Mouse (Mus musculus) neural tube, embryonic 12.5 days (tissue): ENCODE measurements around the gene Glb1. TPM values are rescaled to one million over a fixed set of nuclear protein-coding genes. Genes with fewer than 3 reads are reported as not detected.
A peak's percentile ranks its signal among the peaks of the same experiment; 100 is the strongest.

ENCODE experiments used
- ATAC-seq: fragments of 200-750 bp; cut with Nextera tagmentation; 2 replicates; pipeline ENCODE4 v1.8.0; 2017; ENCODE audit warnings: low read depth, mild to moderate bottlenecking, moderate TSS enrichment, moderate library complexity; ENCODE audit not compliant: low FRiP score
- H3K27ac ChIP-seq: fragments of 300-500 bp; sonication (generic); 2 replicates; pipeline ENCODE4 v1.5.1; 2016
- H3K27me3 ChIP-seq: fragments of 300-500 bp; sonication (generic); replicated peaks from 2 replicates; pipeline ENCODE4 v1.6.1; 2016; ENCODE audit warnings: mild to moderate bottlenecking
- H3K36me3 ChIP-seq: fragments of 300-500 bp; sonication (generic); 2 replicates; pipeline ENCODE4 v1.6.1; 2016; ENCODE audit warnings: mild to moderate bottlenecking
- H3K4me1 ChIP-seq: fragments of 300-500 bp; sonication (generic); 2 replicates; pipeline ENCODE4 v1.6.1; 2016
- H3K4me2 ChIP-seq: fragments of 300-500 bp; sonication (generic); replicated peaks from 2 replicates; pipeline ENCODE4 v1.6.1; 2016; ENCODE audit warnings: mild to moderate bottlenecking
- H3K4me3 ChIP-seq: fragments of 300-500 bp; sonication (generic); 2 replicates; pipeline ENCODE4 v1.5.1; 2016
- H3K9ac ChIP-seq: fragments of 300-500 bp; sonication (generic); 2 replicates; pipeline ENCODE4 v1.6.1; 2016; ENCODE audit warnings: mild to moderate bottlenecking
- H3K9me3 ChIP-seq: fragments of 300-500 bp; sonication (generic); 2 replicates; pipeline ENCODE4 v1.6.1; 2016; ENCODE audit warnings: mild to moderate bottlenecking
- WGBS: fragments of 180-500 bp; shearing (Covaris S2); methylation state at CpG from one replicate; pipeline ENCODE4 v1.1.7; 2016; 5-methylcytosine and 5-hydroxymethylcytosine counted together
- polyA plus RNA-seq: library from polyadenylated mRNA; unstranded; fragments of >200 nt; fragmentation: Nextera tagmentation; extraction: Ambion mirVana; gene quantifications from 2 replicates; pipeline ENCODE4 v1.2.1, GENCODE M21; 2016

The Glb1 gene
- polyA plus RNA-seq, 1 experiment from 2014 or later = 24.5 TPM

- Histone ChIP-seq H3K4me2 (peak overlapping the region; percentile 78), H3K9me3 (no peaks in the 10 kb centered on the region), H3K27ac (peak overlapping the region; percentile 69; the same call in 1 of the 2 replicates), H3K9ac (peak overlapping the region; percentile 83), H3K4me3 (peak overlapping the region; percentile 74), H3K4me1 (peaks cover 10% of the 10 kb centered on the region; the same call in 1 of the 2 replicates), H3K27me3 (no peaks in the 10 kb centered on the region), H3K36me3 (peaks cover 25% of the 10 kb centered on the region)
- no peak; the same call in 1 of the 2 replicates for ATAC-seq
- 3% methylated on average over 16 of the region's 16 CpGs for WGBS
These were observed 807 bp downstream of the Glb1 start for GRCm38 (mm10) chr9:114401685-114402080.

- 92% methylated on average over 2 of the region's 2 CpGs for WGBS
- H3K36me3 ChIP-seq = peaks cover 64% of the 10 kb centered on the region
These were observed 6.8 kb downstream of the Glb1 start for GRCm38 (mm10) chr9:114407676-114408075.

GRCm38 (mm10) chr9:114410313-114410862 lies 9.5 kb downstream of the Glb1 start:
- H3K9me3 ChIP-seq = no peaks in the 10 kb centered on the region
- no peak overlapping the region for H3K4me2 ChIP-seq
- H3K4me1 ChIP-seq = no peaks in the 10 kb centered on the region
- no peak overlapping the region for H3K4me3 ChIP-seq
- ATAC-seq = no peak
- no peaks in the 10 kb centered on the region for H3K27me3 ChIP-seq
- H3K9ac ChIP-seq = no peak overlapping the region
- 95% methylated on average over 11 of the region's 11 CpGs for WGBS
- H3K27ac ChIP-seq = no peak overlapping the region
- peaks cover 52% of the 10 kb centered on the region for H3K36me3 ChIP-seq

More at GRCm38 (mm10) chr9:114407676-114408075, 6.8 kb downstream of the Glb1 start:
- Histone ChIP-seq H3K4me2 (no peak overlapping the region), H3K4me3 (no peak overlapping the region), H3K9me3 (no peaks in the 10 kb centered on the region), H3K9ac (no peak overlapping the region), H3K27me3 (no peaks in the 10 kb centered on the region), H3K27ac (no peak overlapping the region), H3K4me1 (no peaks in the 10 kb centered on the region)
- ATAC-seq = no peak

- WGBS = 86% methylated on average over 5 of the region's 5 CpGs
- H3K4me2 ChIP-seq = no peak overlapping the region
- peaks cover 43% of the 10 kb centered on the region for H3K36me3 ChIP-seq
- H3K27me3 ChIP-seq = no peaks in the 10 kb centered on the region
- H3K4me3 ChIP-seq = no peak overlapping the region
- H3K9me3 ChIP-seq = no peaks in the 10 kb centered on the region
- no peak overlapping the region for H3K9ac ChIP-seq
- no peaks in the 10 kb centered on the region for H3K4me1 ChIP-seq
- H3K27ac ChIP-seq = no peak overlapping the region
- ATAC-seq = no peak
These were observed 10.4 kb downstream of the Glb1 start for GRCm38 (mm10) chr9:114411295-114411694.

- peaks cover 34% of the 10 kb centered on the region for H3K36me3 ChIP-seq
- no peak overlapping the region for H3K9ac ChIP-seq
- no peaks in the 10 kb centered on the region for H3K9me3 ChIP-seq
- ATAC-seq = no peak
- WGBS = 92% methylated on average over 9 of the region's 9 CpGs
- no peaks in the 10 kb centered on the region for H3K4me1 ChIP-seq
- H3K4me2 ChIP-seq = no peak overlapping the region
- H3K27ac ChIP-seq = no peak overlapping the region
- H3K4me3 ChIP-seq = no peak overlapping the region
- no peaks in the 10 kb centered on the region for H3K27me3 ChIP-seq
These were observed 11.5 kb downstream of the Glb1 start for GRCm38 (mm10) chr9:114412406-114412805.

- ATAC-seq = no peak
- no peak overlapping the region for H3K4me2 ChIP-seq
- WGBS = 89% methylated on average over 12 of the region's 12 CpGs
- no peak overlapping the region for H3K27ac ChIP-seq
- no peak overlapping the region for H3K9ac ChIP-seq
- H3K4me1 ChIP-seq = no peaks in the 10 kb centered on the region
- no peak overlapping the region for H3K4me3 ChIP-seq
- H3K36me3 ChIP-seq = peaks cover 23% of the 10 kb centered on the region; the same call in 1 of the 2 replicates
- H3K27me3 ChIP-seq = no peaks in the 10 kb centered on the region
- H3K9me3 ChIP-seq = no peaks in the 10 kb centered on the region
These were observed 13.0 kb downstream of the Glb1 start for GRCm38 (mm10) chr9:114413866-114414265.

- WGBS = 25% methylated on average over 11 of the region's 11 CpGs
- H3K4me2 ChIP-seq = no peak overlapping the region
- no peak overlapping the region for H3K9ac ChIP-seq
- H3K9me3 ChIP-seq = no peaks in the 10 kb centered on the region
- no peak overlapping the region for H3K4me3 ChIP-seq
- no peaks in the 10 kb centered on the region for H3K27me3 ChIP-seq
- no peak for ATAC-seq
- H3K4me1 ChIP-seq = no peaks in the 10 kb centered on the region
- H3K27ac ChIP-seq = no peak overlapping the region
- H3K36me3 ChIP-seq = peaks cover 7% of the 10 kb centered on the region; the same call in 1 of the 2 replicates
These were observed 14.8 kb downstream of the Glb1 start for GRCm38 (mm10) chr9:114415701-114416100.

GRCm38 (mm10) chr9:114416646-114417517 lies 16.0 kb downstream of the Glb1 start:
- H3K27ac ChIP-seq = no peak overlapping the region
- 89% methylated on average over 21 of the region's 21 CpGs for WGBS
- no peaks in the 10 kb centered on the region for H3K4me1 ChIP-seq
- H3K9ac ChIP-seq = no peak overlapping the region
- no peaks in the 10 kb centered on the region for H3K27me3 ChIP-seq
- no peak overlapping the region for H3K4me2 ChIP-seq
- H3K36me3 ChIP-seq = peaks cover 9% of the 10 kb centered on the region; the same call in 1 of the 2 replicates
- H3K9me3 ChIP-seq = no peaks in the 10 kb centered on the region
- ATAC-seq = no peak
- H3K4me3 ChIP-seq = no peak overlapping the region

- H3K9ac ChIP-seq = no peak overlapping the region
- no peaks in the 10 kb centered on the region for H3K4me1 ChIP-seq
- H3K36me3 ChIP-seq = 0 out of 2 replicates have a peak, but pooled peaks cover 4% of the 10 kb centered on the region
- no peak overlapping the region for H3K4me3 ChIP-seq
- H3K4me2 ChIP-seq = no peak overlapping the region
- no peaks in the 10 kb centered on the region for H3K27me3 ChIP-seq
- 62% methylated on average over 7 of the region's 7 CpGs for whole genome bisulfite sequencing
- H3K9me3 ChIP-seq = no peaks in the 10 kb centered on the region
- no peak overlapping the region for H3K27ac ChIP-seq
- ATAC-seq = no peak
These were observed 17.3 kb downstream of the Glb1 start for GRCm38 (mm10) chr9:114418187-114418586.

GRCm38 (mm10) chr9:114420443-114420842 lies 19.6 kb downstream of the Glb1 start:
- H3K9me3 ChIP-seq = 0 out of 2 replicates have a peak, but pooled peaks cover 3% of the 10 kb centered on the region
- H3K9ac ChIP-seq = no peak overlapping the region
- 90% methylated on average over 8 of the region's 8 CpGs for WGBS

GRCm38 (mm10) chr9:114421045-114421444 lies 20.2 kb downstream of the Glb1 start:
- WGBS = 76% methylated on average over 3 of the region's 3 CpGs
- Histone ChIP-seq H3K9ac (no peak overlapping the region), H3K4me1 (no peaks in the 10 kb centered on the region), H3K9me3 (0 out of 2 replicates have a peak, but pooled peaks cover 4% of the 10 kb centered on the region), H3K27ac (no peak overlapping the region), H3K36me3 (peaks cover 12% of the 10 kb centered on the region), H3K4me3 (no peak overlapping the region), H3K27me3 (no peaks in the 10 kb centered on the region), H3K4me2 (no peak overlapping the region)
- ATAC-seq = no peak

More at GRCm38 (mm10) chr9:114420443-114420842, 19.6 kb downstream of the Glb1 start:
- Histone ChIP-seq H3K27ac (no peak overlapping the region), H3K27me3 (no peaks in the 10 kb centered on the region), H3K4me2 (no peak overlapping the region), H3K4me3 (no peak overlapping the region), H3K4me1 (no peaks in the 10 kb centered on the region), H3K36me3 (peaks cover 7% of the 10 kb centered on the region)
- no peak for ATAC-seq

GRCm38 (mm10) chr9:114421797-114422196 lies 20.9 kb downstream of the Glb1 start:
- Histone ChIP-seq H3K4me2 (no peak overlapping the region), H3K9me3 (0 out of 2 replicates have a peak, but pooled peaks cover 4% of the 10 kb centered on the region), H3K36me3 (peaks cover 12% of the 10 kb centered on the region), H3K27ac (no peak overlapping the region), H3K4me1 (no peaks in the 10 kb centered on the region), H3K27me3 (no peaks in the 10 kb centered on the region), H3K9ac (no peak overlapping the region), H3K4me3 (no peak overlapping the region)
- WGBS = 94% methylated on average over 7 of the region's 7 CpGs
- ATAC-seq = no peak
